Mouse (Mus musculus) hindbrain, embryonic 14.5 days (tissue): ENCODE data around the gene Prr14l. TPM values are rescaled to one million over a fixed set of nuclear protein-coding genes. Genes with fewer than 3 reads are reported as not detected.

Experiments
- ATAC-seq: fragments of 200-750 bp; cut with Nextera tagmentation; 2 replicates; pipeline ENCODE4 v1.8.0; 2017; ENCODE audit warnings: moderate number of reproducible peaks, mild to moderate bottlenecking, moderate TSS enrichment, moderate library complexity; ENCODE audit not compliant: low FRiP score
- DNase-seq: peaks from one replicate; pipeline ENCODE4 v3.0.0-alpha.2; 2015; ENCODE audit warnings: low spot score
- H3K27ac ChIP-seq: fragments of 300-500 bp; sonication (generic); 2 replicates; pipeline ENCODE4 v1.5.1; 2014; ENCODE audit warnings: mild to moderate bottlenecking, moderate library complexity
- H3K27me3 ChIP-seq: fragments of 300-500 bp; sonication (generic); 2 replicates; pipeline ENCODE4 v1.6.1; 2014; ENCODE audit warnings: mild to moderate bottlenecking, low read length, mixed read lengths; ENCODE audit not compliant: control insufficient read depth, insufficient read depth
- H3K36me3 ChIP-seq: fragments of 300-500 bp; sonication (generic); replicated peaks from 2 replicates; pipeline ENCODE4 v1.6.1; 2014; ENCODE audit not compliant: control insufficient read depth, insufficient read depth
- H3K4me1 ChIP-seq: fragments of 300-500 bp; sonication (generic); replicated peaks from 2 replicates; pipeline ENCODE4 v1.6.1; 2014; ENCODE audit warnings: antibody characterized with exemption, low read length, mixed read lengths; ENCODE audit not compliant: control insufficient read depth, insufficient read depth
- H3K4me2 ChIP-seq: fragments of 300-500 bp; sonication (generic); replicated peaks from 2 replicates; pipeline ENCODE4 v1.6.1; 2014; ENCODE audit warnings: mild to moderate bottlenecking, moderate library complexity
- H3K4me3 ChIP-seq: fragments of 300-500 bp; sonication (generic); replicated peaks from 2 replicates; pipeline ENCODE4 v1.5.1; 2014; ENCODE audit warnings: mild to moderate bottlenecking, low read length
- H3K9ac ChIP-seq: fragments of 300-500 bp; sonication (generic); 2 replicates; pipeline ENCODE4 v1.6.1; 2014
- H3K9me3 ChIP-seq: fragments of 300-500 bp; sonication (generic); 2 replicates; pipeline ENCODE4 v1.6.1; 2016; ENCODE audit warnings: low read length; ENCODE audit not compliant: control insufficient read depth
- WGBS: fragments of 180-500 bp; shearing (Covaris S2); extraction: QIAGEN DNeasy Blood & Tissue Kit; methylation state at CpG from one replicate; pipeline ENCODE4 v1.1.7; 2014; 5-methylcytosine and 5-hydroxymethylcytosine counted together
- polyA plus RNA-seq: library from polyadenylated mRNA; unstranded; fragments of >200 nt; fragmentation: Nextera tagmentation; extraction: Ambion mirVana; gene quantifications from 2 replicates; pipeline ENCODE4 v1.2.1, GENCODE M21; 2014

Prr14l gene
- polyA plus RNA-seq = 9.9 and 14.9 TPM in 2 replicates

- Histone ChIP-seq H3K4me3 (peak within 1 kb of the TSS; percentile 96), H3K36me3 (no peaks in the 10 kb centered on the region), H3K4me2 (peak within 1 kb of the TSS; percentile 73), H3K9ac (peak within 1 kb of the TSS; percentile 98), H3K27me3 (no peaks in the 10 kb centered on the region), H3K27ac (peak within 1 kb of the TSS; percentile 82), H3K4me1 (peaks cover 26% of the 10 kb centered on the region), H3K9me3 (no peaks in the 10 kb centered on the region)
- WGBS = under 1% methylated on average over 51 of the region's 51 CpGs
- DNase-seq = peak; percentile 99
- peak; percentile 98 for ATAC-seq
Measured at GRCm38 (mm10) chr5:32853731-32854507, at the start of gene Prr14l. Gene Prr14l, minus strand, starts transcription at chr5:32854256.

GRCm38 (mm10) chr5:32886739-32887138 is 32.7 kb upstream of the Prr14l start:
- Histone ChIP-seq H3K9ac (no peak overlapping the region), H3K27me3 (no peaks in the 10 kb centered on the region), H3K4me2 (no peak overlapping the region), H3K36me3 (peaks cover 75% of the 10 kb centered on the region), H3K4me1 (no peaks in the 10 kb centered on the region), H3K9me3 (no peaks in the 10 kb centered on the region), H3K27ac (no peak overlapping the region), H3K4me3 (no peak overlapping the region)
- WGBS = 73% methylated on average over 3 of the region's 3 CpGs
- no peak for ATAC-seq
- DNase-seq = no peak

GRCm38 (mm10) chr5:32872346-32872745 is 18.3 kb upstream of the Prr14l start:
- DNase-seq (no peak), ATAC-seq (no peak)
- Histone ChIP-seq H3K9ac (no peak overlapping the region), H3K4me3 (no peak overlapping the region), H3K27me3 (no peaks in the 10 kb centered on the region), H3K9me3 (no peaks in the 10 kb centered on the region), H3K4me2 (no peak overlapping the region), H3K4me1 (no peaks in the 10 kb centered on the region), H3K36me3 (peaks cover 77% of the 10 kb centered on the region), H3K27ac (no peak overlapping the region)
- 94% methylated on average over 5 of the region's 5 CpGs for WGBS

- Histone ChIP-seq H3K4me1 (no peaks in the 10 kb centered on the region), H3K4me2 (no peak overlapping the region), H3K9me3 (no peaks in the 10 kb centered on the region), H3K36me3 (peaks cover 55% of the 10 kb centered on the region), H3K9ac (no peak overlapping the region), H3K27ac (no peak overlapping the region), H3K27me3 (no peaks in the 10 kb centered on the region), H3K4me3 (no peak overlapping the region)
- DNase-seq = no peak
- WGBS = 97% methylated on average over 5 of the region's 5 CpGs
- ATAC-seq = no peak
Measured at GRCm38 (mm10) chr5:32869389-32870024, 15.5 kb upstream of the Prr14l start.

GRCm38 (mm10) chr5:32863253-32864228 is 9.5 kb upstream of the Prr14l start, which contains the start of gene Depdc5:
Gene Depdc5, plus strand, starts transcription at chr5:32863701.
- H3K9ac ChIP-seq = peak within 1 kb of the TSS; percentile 70
- peak within 1 kb of the TSS; percentile 67 for H3K4me3 ChIP-seq
- H3K36me3 ChIP-seq = peaks cover 17% of the 10 kb centered on the region
- ATAC-seq (peak; percentile 99), DNase-seq (peak; percentile 89)
- H3K9me3 ChIP-seq = no peaks in the 10 kb centered on the region
- peak within 1 kb of the TSS; percentile 59 for H3K4me2 ChIP-seq
- H3K27me3 ChIP-seq = no peaks in the 10 kb centered on the region
- H3K4me1 ChIP-seq = no peaks in the 10 kb centered on the region
- WGBS = under 1% methylated on average over 46 of the region's 64 CpGs
- peak within 1 kb of the TSS; percentile 64 for H3K27ac ChIP-seq

- Histone ChIP-seq H3K27ac (no peak overlapping the region), H3K9ac (no peak overlapping the region), H3K9me3 (no peaks in the 10 kb centered on the region), H3K27me3 (no peaks in the 10 kb centered on the region), H3K4me1 (no peaks in the 10 kb centered on the region), H3K36me3 (peaks cover 7% of the 10 kb centered on the region), H3K4me2 (peak overlapping the region; percentile 59), H3K4me3 (no peak overlapping the region; the same call in 1 of the 2 replicates)
- WGBS = 71% methylated on average over 6 of the region's 6 CpGs
- DNase-seq = no peak
- ATAC-seq = no peak
Measured at GRCm38 (mm10) chr5:32862469-32863132, 8.5 kb upstream of the Prr14l start.

- H3K4me2 ChIP-seq = no peak overlapping the region
- no peak overlapping the region for H3K9ac ChIP-seq
- H3K9me3 ChIP-seq = no peaks in the 10 kb centered on the region
- H3K4me3 ChIP-seq = no peak overlapping the region
- no peaks in the 10 kb centered on the region for H3K27me3 ChIP-seq
- DNase-seq (no peak), ATAC-seq (no peak)
- no peak overlapping the region for H3K27ac ChIP-seq
- WGBS = 79% methylated on average over 1 of the region's 1 CpGs
- H3K36me3 ChIP-seq = no peaks in the 10 kb centered on the region; the same call in 1 of the 2 replicates
- no peaks in the 10 kb centered on the region for H3K4me1 ChIP-seq
Measured at GRCm38 (mm10) chr5:32861082-32861481, 7.0 kb upstream of the Prr14l start.

GRCm38 (mm10) chr5:32857781-32858220 is 3.7 kb upstream of the Prr14l start:
- H3K36me3 ChIP-seq = no peaks in the 10 kb centered on the region
- no peaks in the 10 kb centered on the region for H3K9me3 ChIP-seq
- H3K9ac ChIP-seq = peak overlapping the region; percentile 64
- ATAC-seq (no peak), DNase-seq (peak; percentile 68)
- peak overlapping the region; percentile 72 for H3K27ac ChIP-seq
- peak overlapping the region; percentile 64 for H3K4me2 ChIP-seq
- H3K4me1 ChIP-seq = peaks cover 7% of the 10 kb centered on the region
- no peaks in the 10 kb centered on the region for H3K27me3 ChIP-seq
- peak overlapping the region; percentile 49 for H3K4me3 ChIP-seq
- 2% methylated on average over 6 of the region's 6 CpGs for WGBS
